Mouse (Mus musculus) liver, embryonic 15.5 days (tissue): Measurements from ENCODE around the gene Gm28230. TPM values are rescaled to one million over a fixed set of nuclear protein-coding genes. Genes with fewer than 3 reads are reported as not detected.

Source experiments
- ATAC-seq: fragments of 200-750 bp; cut with Nextera tagmentation; 2 replicates; pipeline ENCODE4 v1.8.0; 2017; ENCODE audit warnings: moderate number of reproducible peaks, mild to moderate bottlenecking, moderate library complexity; ENCODE audit not compliant: insufficient read depth
- H3K27ac ChIP-seq: fragments of 300-500 bp; sonication (generic); replicated peaks from 2 replicates; pipeline ENCODE4 v1.5.1; 2015; ENCODE audit warnings: mild to moderate bottlenecking, inconsistent platforms
- H3K27me3 ChIP-seq: fragments of 300-500 bp; sonication (generic); 2 replicates; pipeline ENCODE4 v1.6.1; 2015; ENCODE audit warnings: mild to moderate bottlenecking, inconsistent platforms
- H3K36me3 ChIP-seq: fragments of 300-500 bp; sonication (generic); replicated peaks from 2 replicates; pipeline ENCODE4 v1.6.1; 2015; ENCODE audit warnings: moderate library complexity, mild to moderate bottlenecking, inconsistent platforms
- H3K4me1 ChIP-seq: fragments of 300-500 bp; sonication (generic); replicated peaks from 2 replicates; pipeline ENCODE4 v1.6.1; 2015; ENCODE audit warnings: inconsistent platforms
- H3K4me2 ChIP-seq: fragments of 300-500 bp; sonication (generic); 2 replicates; pipeline ENCODE4 v1.6.1; 2015; ENCODE audit warnings: moderate library complexity, mild to moderate bottlenecking, inconsistent platforms
- H3K4me3 ChIP-seq: fragments of 300-500 bp; sonication (generic); replicated peaks from 2 replicates; pipeline ENCODE4 v1.5.1; 2015; ENCODE audit warnings: mild to moderate bottlenecking, inconsistent platforms
- H3K9ac ChIP-seq: fragments of 300-500 bp; sonication (generic); 2 replicates; pipeline ENCODE4 v1.6.1; 2015; ENCODE audit warnings: moderate library complexity, mild to moderate bottlenecking, inconsistent platforms
- H3K9me3 ChIP-seq: fragments of 300-500 bp; sonication (generic); replicated peaks from 2 replicates; pipeline ENCODE4 v1.6.1; 2016; ENCODE audit warnings: inconsistent platforms
- WGBS: fragments of 180-500 bp; shearing (Covaris S2); methylation state at CpG from one replicate; pipeline ENCODE4 v1.1.7; 2015; ENCODE audit warnings: mixed read lengths; ENCODE audit not compliant: insufficient replicate concordance; 5-methylcytosine and 5-hydroxymethylcytosine counted together
- polyA plus RNA-seq: library from polyadenylated mRNA; unstranded; fragments of >200 nt; fragmentation: Nextera tagmentation; extraction: Ambion mirVana; gene quantifications from 2 replicates; pipeline ENCODE4 v1.2.1, GENCODE M21; 2015

The Gm28230 gene
- not detected in 2 replicates for polyA plus RNA-seq

GRCm38 (mm10) chr2:74726551-74726950, at the start of gene Gm28230:
Gene Gm28230, plus strand, starts transcription at chr2:74726728.
- no peaks in the 10 kb centered on the region for H3K4me1 ChIP-seq
- H3K9ac ChIP-seq: no peak within 1 kb of the TSS
- H3K27me3 ChIP-seq: peaks cover 99% of the 10 kb centered on the region
- peak within 1 kb of the TSS; percentile 29; the same call in 1 of the 2 replicates for H3K4me2 ChIP-seq
- H3K27ac ChIP-seq: no peak within 1 kb of the TSS
- H3K9me3 ChIP-seq: no peaks in the 10 kb centered on the region
- no peaks in the 10 kb centered on the region for H3K36me3 ChIP-seq
- no peak within 1 kb of the TSS; the same call in 1 of the 2 replicates for H3K4me3 ChIP-seq
- 43% methylated on average over 5 of the region's 5 CpGs for WGBS
- ATAC-seq: no peak

GRCm38 (mm10) chr2:74677106-74677505, 49.4 kb upstream of the Gm28230 start:
- H3K27me3 ChIP-seq: peaks cover 100% of the 10 kb centered on the region
- no peaks in the 10 kb centered on the region for H3K36me3 ChIP-seq
- H3K9me3 ChIP-seq: no peaks in the 10 kb centered on the region
- no peak overlapping the region for H3K27ac ChIP-seq
- no peak overlapping the region for H3K4me3 ChIP-seq
- peaks cover 3% of the 10 kb centered on the region for H3K4me1 ChIP-seq
- ATAC-seq: no peak
- WGBS: 8% methylated on average over 2 of the region's 2 CpGs
- no peak overlapping the region for H3K4me2 ChIP-seq
- no peak overlapping the region for H3K9ac ChIP-seq

- Histone ChIP-seq H3K4me1 (peaks cover 9% of the 10 kb centered on the region), H3K27me3 (peaks cover 100% of the 10 kb centered on the region), H3K4me3 (no peak within 1 kb of the TSS), H3K4me2 (no peak within 1 kb of the TSS), H3K9ac (no peak within 1 kb of the TSS), H3K36me3 (no peaks in the 10 kb centered on the region), H3K27ac (no peak within 1 kb of the TSS), H3K9me3 (no peaks in the 10 kb centered on the region)
- no peak for ATAC-seq
- WGBS: 3% methylated on average over 15 of the region's 15 CpGs
Observed at GRCm38 (mm10) chr2:74678891-74679595, 47.5 kb upstream of the Gm28230 start, which contains the start of gene Hoxd11. Gene Hoxd11, plus strand, starts transcription at chr2:74679557.

GRCm38 (mm10) chr2:74679596-74679971, 46.9 kb upstream of the Gm28230 start:
- under 1% methylated on average over 26 of the region's 26 CpGs for WGBS
- Histone ChIP-seq H3K27ac (no peak overlapping the region), H3K4me3 (no peak overlapping the region), H3K36me3 (no peaks in the 10 kb centered on the region), H3K27me3 (peaks cover 100% of the 10 kb centered on the region), H3K9ac (no peak overlapping the region), H3K4me2 (no peak overlapping the region), H3K9me3 (no peaks in the 10 kb centered on the region), H3K4me1 (peaks cover 9% of the 10 kb centered on the region)
- ATAC-seq: no peak

- no peak overlapping the region for H3K9ac ChIP-seq
- no peaks in the 10 kb centered on the region for H3K9me3 ChIP-seq
- H3K27me3 ChIP-seq: peaks cover 100% of the 10 kb centered on the region
- no peak overlapping the region for H3K4me2 ChIP-seq
- no peak overlapping the region for H3K27ac ChIP-seq
- no peak overlapping the region for H3K4me3 ChIP-seq
- H3K4me1 ChIP-seq: peaks cover 9% of the 10 kb centered on the region
- ATAC-seq: no peak
- WGBS: 1% methylated on average over 23 of the region's 23 CpGs
- no peaks in the 10 kb centered on the region for H3K36me3 ChIP-seq
Observed at GRCm38 (mm10) chr2:74679980-74680379, 46.5 kb upstream of the Gm28230 start.

GRCm38 (mm10) chr2:74680561-74681398, 45.7 kb upstream of the Gm28230 start:
- no peak overlapping the region for H3K27ac ChIP-seq
- H3K4me1 ChIP-seq: peaks cover 9% of the 10 kb centered on the region
- no peak for ATAC-seq
- H3K9me3 ChIP-seq: no peaks in the 10 kb centered on the region
- peaks cover 100% of the 10 kb centered on the region for H3K27me3 ChIP-seq
- H3K9ac ChIP-seq: no peak overlapping the region
- H3K4me2 ChIP-seq: no peak overlapping the region
- no peak overlapping the region for H3K4me3 ChIP-seq
- 2% methylated on average over 21 of the region's 21 CpGs for WGBS
- H3K36me3 ChIP-seq: no peaks in the 10 kb centered on the region

- peak overlapping the region; percentile 25; the same call in 1 of the 2 replicates for H3K4me2 ChIP-seq
- peaks cover 9% of the 10 kb centered on the region for H3K4me1 ChIP-seq
- H3K9ac ChIP-seq: no peak overlapping the region
- 2% methylated on average over 75 of the region's 78 CpGs for WGBS
- H3K27ac ChIP-seq: no peak overlapping the region
- no peak overlapping the region; the same call in 1 of the 2 replicates for H3K4me3 ChIP-seq
- no peaks in the 10 kb centered on the region for H3K9me3 ChIP-seq
- ATAC-seq: no peak
- H3K27me3 ChIP-seq: peaks cover 99% of the 10 kb centered on the region
- H3K36me3 ChIP-seq: no peaks in the 10 kb centered on the region
Observed at GRCm38 (mm10) chr2:74681594-74682531, 44.7 kb upstream of the Gm28230 start.

GRCm38 (mm10) chr2:74682796-74683195, 43.7 kb upstream of the Gm28230 start:
- H3K36me3 ChIP-seq: no peaks in the 10 kb centered on the region
- WGBS: 1% methylated on average over 50 of the region's 51 CpGs
- H3K9me3 ChIP-seq: no peaks in the 10 kb centered on the region
- H3K27ac ChIP-seq: no peak overlapping the region
- H3K9ac ChIP-seq: no peak overlapping the region
- peaks cover 9% of the 10 kb centered on the region for H3K4me1 ChIP-seq
- ATAC-seq: no peak
- peak overlapping the region; percentile 25 for H3K4me2 ChIP-seq
- H3K4me3 ChIP-seq: no peak overlapping the region
- peaks cover 99% of the 10 kb centered on the region for H3K27me3 ChIP-seq

- Histone ChIP-seq H3K27me3 (peaks cover 99% of the 10 kb centered on the region), H3K4me3 (no peak overlapping the region), H3K4me1 (peaks cover 9% of the 10 kb centered on the region), H3K4me2 (no peak overlapping the region), H3K9me3 (no peaks in the 10 kb centered on the region), H3K27ac (no peak overlapping the region), H3K9ac (no peak overlapping the region), H3K36me3 (no peaks in the 10 kb centered on the region)
- ATAC-seq: no peak
- WGBS: 2% methylated on average over 18 of the region's 18 CpGs
Observed at GRCm38 (mm10) chr2:74683471-74683951, 43.0 kb upstream of the Gm28230 start.

- Histone ChIP-seq H3K27ac (no peak overlapping the region), H3K4me2 (no peak overlapping the region)
Observed at GRCm38 (mm10) chr2:74684106-74684505, 42.4 kb upstream of the Gm28230 start.

More at GRCm38 (mm10) chr2:74684106-74684505, 42.4 kb upstream of the Gm28230 start:
- Histone ChIP-seq H3K36me3 (no peaks in the 10 kb centered on the region), H3K4me1 (peaks cover 9% of the 10 kb centered on the region), H3K9me3 (no peaks in the 10 kb centered on the region), H3K27me3 (peaks cover 99% of the 10 kb centered on the region), H3K9ac (no peak overlapping the region), H3K4me3 (no peak overlapping the region)
- ATAC-seq: no peak
- under 1% methylated on average over 12 of the region's 12 CpGs for WGBS
